Mouse (Mus musculus) urinary bladder, adult 2 months (tissue): ENCODE measurements around the gene Golim4. TPM values are rescaled to one million over a fixed set of nuclear protein-coding genes. Genes with fewer than 3 reads are reported as not detected.
"Not testable (repeated sequence)": the region's sequence is repeated elsewhere in the genome, so short reads cannot be mapped to it uniquely, and the experiment has no call there.

Experiments
- DNase-seq: peaks from one replicate; pipeline ENCODE4 v3.0.0; 2022; ENCODE audit warnings: low spot score
- polyA plus RNA-seq: library from polyadenylated mRNA; depleted of rRNA; stranded (reverse); fragments of >200 nt; gene quantifications from 2 replicates; pipeline ENCODE4 v1.2.3, GENCODE M21; 2012; rRNA removed

Gene Golim4
- polyA plus RNA-seq, result 74.6 and 89.9 TPM in 2 replicates

GRCm38 (mm10) chr3:75956551-75957302 lies at the start of gene Golim4:
TSS of gene Golim4 (minus strand) at chr3:75956949.
- DNase-seq, result peak; percentile 93

- DNase-seq, result no peak
Observed at GRCm38 (mm10) chr3:76005621-76006020, 48.9 kb upstream of the Golim4 start.

- DNase-seq, result no peak
Observed at GRCm38 (mm10) chr3:76001156-76001555, 44.4 kb upstream of the Golim4 start.

- DNase-seq, result no peak
Observed at GRCm38 (mm10) chr3:76000481-76000880, 43.7 kb upstream of the Golim4 start.

- not testable (repeated sequence) for DNase-seq
Observed at GRCm38 (mm10) chr3:75981031-75981750, 24.4 kb upstream of the Golim4 start.

- not testable (repeated sequence) for DNase-seq
Observed at GRCm38 (mm10) chr3:75962784-75963772, 6.3 kb upstream of the Golim4 start.

- peak; percentile 47 for DNase-seq
Observed at GRCm38 (mm10) chr3:75955661-75956491, 873 bp downstream of the Golim4 start.

GRCm38 (mm10) chr3:75954185-75954584 lies 2.6 kb downstream of the Golim4 start:
- DNase-seq, result peak; percentile 22

GRCm38 (mm10) chr3:75952328-75953060 lies 4.3 kb downstream of the Golim4 start:
- no peak for DNase-seq

GRCm38 (mm10) chr3:75950897-75951296 lies 5.9 kb downstream of the Golim4 start:
- no peak for DNase-seq

- DNase-seq, result no peak
Observed at GRCm38 (mm10) chr3:75949358-75949757, 7.4 kb downstream of the Golim4 start.

GRCm38 (mm10) chr3:75948541-75949095 lies 8.1 kb downstream of the Golim4 start:
- no peak for DNase-seq

GRCm38 (mm10) chr3:75948003-75948402 lies 8.7 kb downstream of the Golim4 start:
- no peak for DNase-seq

GRCm38 (mm10) chr3:75942303-75943060 lies 14.3 kb downstream of the Golim4 start:
- DNase-seq, result no peak

- no peak for DNase-seq
Observed at GRCm38 (mm10) chr3:75941864-75942263, 14.9 kb downstream of the Golim4 start.

GRCm38 (mm10) chr3:75936152-75936551 lies 20.6 kb downstream of the Golim4 start:
- DNase-seq, result no peak

- DNase-seq, result no peak
Observed at GRCm38 (mm10) chr3:75930659-75931225, 26.0 kb downstream of the Golim4 start.

GRCm38 (mm10) chr3:75929926-75930548 lies 26.7 kb downstream of the Golim4 start:
- DNase-seq, result no peak
